Mouse (Mus musculus) midbrain, embryonic 10.5 days (tissue): ENCODE measurements at regions not wholly inside any gene's neighbourhood (a gene's known extent, or its start where the extent isn't known, plus 50 kb on each side); places are given as distances from the start of the nearest gene placed in this dataset.

Experiments
- DNase-seq: peaks from one replicate; pipeline ENCODE4 v3.0.0-alpha.2; 2017; ENCODE audit warnings: low spot score
- H3K27ac ChIP-seq: fragments of 300-500 bp; sonication (generic); replicated peaks from 2 replicates; pipeline ENCODE4 v1.5.1; 2016; ENCODE audit warnings: mild to moderate bottlenecking
- H3K27me3 ChIP-seq: fragments of 300-500 bp; sonication (generic); 2 replicates; pipeline ENCODE4 v1.6.1; 2016; ENCODE audit warnings: low read depth, mild to moderate bottlenecking; ENCODE audit not compliant: poor library complexity, severe bottlenecking
- H3K36me3 ChIP-seq: fragments of 300-500 bp; sonication (generic); 2 replicates; pipeline ENCODE4 v1.6.1; 2016; ENCODE audit warnings: mild to moderate bottlenecking, moderate library complexity
- H3K4me1 ChIP-seq: fragments of 300-500 bp; sonication (generic); 2 replicates; pipeline ENCODE4 v1.6.1; 2016
- H3K4me3 ChIP-seq: fragments of 300-500 bp; sonication (generic); 2 replicates; pipeline ENCODE4 v1.5.1; 2016; ENCODE audit warnings: mild to moderate bottlenecking, moderate library complexity
- H3K9me3 ChIP-seq: fragments of 300-500 bp; sonication (generic); replicated peaks from 2 replicates; pipeline ENCODE4 v1.6.1; 2016; ENCODE audit warnings: mild to moderate bottlenecking
- WGBS: fragments of 180-500 bp; shearing (Covaris S2); methylation state at CpG from one replicate; pipeline ENCODE4 v1.1.7; 2016; 5-methylcytosine and 5-hydroxymethylcytosine counted together

- Histone ChIP-seq H3K4me3 (no peak overlapping the region), H3K27ac (no peak overlapping the region), H3K27me3 (peaks cover 9% of the 10 kb centered on the region), H3K4me1 (peaks cover 6% of the 10 kb centered on the region), H3K36me3 (no peaks in the 10 kb centered on the region), H3K9me3 (no peaks in the 10 kb centered on the region)
- DNase-seq: no peak
- WGBS: 59% methylated on average over 8 of the region's 8 CpGs
Measured at GRCm38 (mm10) chr7:69827251-69827650, 539.3 kb downstream of the Nr2f2 start.

GRCm38 (mm10) chr7:69820570-69820969 lies 546.0 kb downstream of the Nr2f2 start:
- no peaks in the 10 kb centered on the region for H3K9me3 ChIP-seq
- DNase-seq: no peak
- no peak overlapping the region for H3K27ac ChIP-seq
- no peak overlapping the region for H3K4me3 ChIP-seq
- H3K36me3 ChIP-seq: no peaks in the 10 kb centered on the region
- WGBS: 85% methylated on average over 2 of the region's 2 CpGs
- peaks cover 16% of the 10 kb centered on the region for H3K27me3 ChIP-seq
- H3K4me1 ChIP-seq: no peaks in the 10 kb centered on the region

DNA sequence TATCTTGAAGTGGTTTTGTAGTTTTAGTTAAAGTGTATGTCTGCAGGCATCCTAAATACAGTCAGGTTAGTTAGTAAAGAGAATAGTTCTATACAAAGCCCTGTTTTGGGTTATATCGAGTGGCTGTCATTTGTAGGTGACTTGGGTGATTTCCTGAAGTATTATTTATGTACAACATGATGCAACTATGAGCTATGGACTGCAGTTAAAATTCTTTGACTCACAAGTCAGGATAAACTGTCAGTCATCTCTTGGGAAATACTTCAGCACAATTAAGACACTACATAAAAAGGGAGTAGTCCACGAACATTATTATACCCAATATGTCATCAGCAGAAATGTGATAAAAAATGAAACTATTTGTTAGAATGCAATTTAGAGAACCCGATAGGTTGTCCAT lies 554.2 kb downstream of the Nr2f2 start:
- H3K9me3 ChIP-seq: no peaks in the 10 kb centered on the region
- DNase-seq: no peak
- H3K4me1 ChIP-seq: peaks cover 27% of the 10 kb centered on the region
- 80% methylated on average over 3 of the region's 3 CpGs for WGBS
- H3K27me3 ChIP-seq: peaks cover 40% of the 10 kb centered on the region
- no peak overlapping the region for H3K4me3 ChIP-seq
- H3K36me3 ChIP-seq: no peaks in the 10 kb centered on the region
- no peak overlapping the region for H3K27ac ChIP-seq

- Histone ChIP-seq H3K36me3 (no peaks in the 10 kb centered on the region), H3K9me3 (no peaks in the 10 kb centered on the region), H3K4me1 (peaks cover 31% of the 10 kb centered on the region), H3K27ac (no peak overlapping the region), H3K27me3 (peaks cover 37% of the 10 kb centered on the region), H3K4me3 (no peak overlapping the region)
- 31% methylated on average over 5 of the region's 5 CpGs for WGBS
- no peak for DNase-seq
Measured at GRCm38 (mm10) chr7:69810873-69811272, 555.7 kb downstream of the Nr2f2 start.

- H3K27me3 ChIP-seq: peaks cover 17% of the 10 kb centered on the region
- 71% methylated on average over 8 of the region's 8 CpGs for WGBS
- H3K9me3 ChIP-seq: no peaks in the 10 kb centered on the region
- H3K4me3 ChIP-seq: no peak overlapping the region
- H3K4me1 ChIP-seq: peaks cover 25% of the 10 kb centered on the region
- H3K27ac ChIP-seq: 0 out of 2 replicates have a peak overlapping the region, but pooled peaks have one; percentile 55
- H3K36me3 ChIP-seq: no peaks in the 10 kb centered on the region
- DNase-seq: no peak
Measured at GRCm38 (mm10) chr7:69807220-69807619, 559.3 kb downstream of the Nr2f2 start.

DNA sequence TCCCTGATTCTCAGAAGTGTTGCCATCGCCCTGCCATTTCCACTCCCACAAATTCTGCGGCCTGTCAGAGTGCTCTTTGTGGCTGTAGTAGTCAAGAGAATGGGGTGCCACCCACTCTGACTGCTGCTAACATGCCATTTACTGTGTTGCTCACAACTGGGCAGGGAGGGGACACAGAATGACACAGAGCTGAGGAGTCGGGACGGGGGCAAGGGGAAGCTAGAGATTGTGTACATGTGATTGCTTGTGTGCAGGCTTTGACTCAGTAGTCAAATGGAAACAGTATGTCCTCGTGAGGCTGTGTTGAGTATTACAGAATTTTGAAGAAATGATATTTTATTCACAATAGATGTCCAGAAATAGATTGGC lies 595.6 kb downstream of the Nr2f2 start:
- Histone ChIP-seq H3K36me3 (no peaks in the 10 kb centered on the region), H3K4me3 (no peak overlapping the region), H3K27me3 (peaks cover 99% of the 10 kb centered on the region), H3K9me3 (no peaks in the 10 kb centered on the region), H3K4me1 (peaks cover 15% of the 10 kb centered on the region), H3K27ac (no peak overlapping the region)
- peak; percentile 22 for DNase-seq
- 74% methylated on average over 5 of the region's 5 CpGs for WGBS

DNA sequence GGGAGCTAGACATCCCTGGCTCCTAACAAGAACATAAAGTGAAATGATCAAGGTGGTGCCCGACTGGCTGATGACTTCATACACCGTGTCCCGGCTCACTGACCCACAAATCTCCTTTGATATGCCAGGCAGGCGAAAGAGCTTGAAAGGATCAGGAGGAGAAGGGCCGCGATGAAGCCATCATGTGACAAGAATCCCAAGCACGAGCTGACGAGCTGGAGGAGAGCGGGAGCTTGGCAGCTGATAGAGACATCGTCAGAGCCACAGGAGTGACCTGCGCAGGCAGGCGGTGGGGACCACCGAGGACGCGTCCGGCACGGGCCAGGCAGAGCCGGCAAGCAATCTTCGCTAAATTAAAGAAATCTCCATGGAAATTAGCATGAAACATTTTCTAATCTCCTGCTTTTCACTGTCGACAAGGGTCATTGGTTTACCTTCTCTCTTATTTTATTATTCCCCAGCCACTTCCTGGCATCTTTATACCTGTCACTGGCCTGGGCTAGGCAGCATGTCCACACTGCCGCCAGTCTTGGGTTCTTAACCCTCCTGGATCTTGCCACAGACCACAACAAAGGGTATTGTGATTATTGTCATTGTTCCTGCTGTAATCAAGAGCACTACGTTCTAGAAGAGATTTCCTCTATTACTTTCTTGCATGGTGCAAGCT lies 596.1 kb downstream of the Nr2f2 start:
- peak overlapping the region; percentile 26; the same call in 1 of the 2 replicates for H3K4me3 ChIP-seq
- H3K9me3 ChIP-seq: no peaks in the 10 kb centered on the region
- peak; percentile 77 for DNase-seq
- no peaks in the 10 kb centered on the region for H3K36me3 ChIP-seq
- 39% methylated on average over 22 of the region's 22 CpGs for WGBS
- peaks cover 15% of the 10 kb centered on the region for H3K4me1 ChIP-seq
- peaks cover 99% of the 10 kb centered on the region for H3K27me3 ChIP-seq
- H3K27ac ChIP-seq: no peak overlapping the region

GRCm38 (mm10) chr7:69766451-69766850 lies 600.1 kb downstream of the Nr2f2 start:
- H3K4me1 ChIP-seq: peaks cover 15% of the 10 kb centered on the region
- H3K4me3 ChIP-seq: no peak overlapping the region
- no peaks in the 10 kb centered on the region for H3K9me3 ChIP-seq
- no peak overlapping the region for H3K27ac ChIP-seq
- peaks cover 82% of the 10 kb centered on the region for H3K27me3 ChIP-seq
- 69% methylated on average over 4 of the region's 4 CpGs for WGBS
- DNase-seq: no peak
- no peaks in the 10 kb centered on the region for H3K36me3 ChIP-seq

DNA sequence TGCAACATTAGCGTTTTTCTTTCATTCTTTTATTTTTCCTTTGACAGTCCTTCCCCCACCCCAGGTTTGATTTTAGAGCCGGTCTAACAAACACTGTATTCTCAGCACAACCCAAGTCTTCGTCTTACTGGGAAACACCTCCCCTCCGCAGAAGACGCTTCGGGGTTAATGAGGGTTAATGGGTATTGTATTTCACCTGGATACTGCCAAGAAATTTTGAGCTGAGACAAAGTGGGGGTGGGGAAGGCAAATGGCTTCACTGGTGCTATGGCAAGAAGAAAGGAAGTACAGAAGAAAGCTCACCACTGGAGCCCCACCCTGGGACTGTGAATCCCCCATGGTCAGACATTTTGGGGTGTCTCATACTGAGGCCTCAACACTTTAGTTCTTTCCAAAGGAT lies 626.0 kb downstream of the Nr2f2 start:
- Histone ChIP-seq H3K4me3 (no peak overlapping the region), H3K9me3 (no peaks in the 10 kb centered on the region), H3K36me3 (no peaks in the 10 kb centered on the region), H3K4me1 (no peaks in the 10 kb centered on the region), H3K27me3 (no peaks in the 10 kb centered on the region), H3K27ac (no peak overlapping the region)
- no peak for DNase-seq
- 77% methylated on average over 6 of the region's 6 CpGs for WGBS

- DNase-seq: no peak
- Histone ChIP-seq H3K27me3 (no peaks in the 10 kb centered on the region), H3K36me3 (no peaks in the 10 kb centered on the region), H3K9me3 (no peaks in the 10 kb centered on the region), H3K4me3 (no peak overlapping the region), H3K27ac (no peak overlapping the region), H3K4me1 (no peaks in the 10 kb centered on the region)
- WGBS: 86% methylated on average over 7 of the region's 7 CpGs
Measured at GRCm38 (mm10) chr7:69738998-69739397, 627.5 kb downstream of the Nr2f2 start.

GRCm38 (mm10) chr7:69715081-69715480 lies 651.5 kb downstream of the Nr2f2 start:
- Histone ChIP-seq H3K9me3 (no peaks in the 10 kb centered on the region), H3K27ac (no peak overlapping the region), H3K36me3 (no peaks in the 10 kb centered on the region), H3K4me1 (no peaks in the 10 kb centered on the region), H3K27me3 (no peaks in the 10 kb centered on the region), H3K4me3 (no peak overlapping the region)
- no peak for DNase-seq
- WGBS: 93% methylated on average over 5 of the region's 5 CpGs

GRCm38 (mm10) chr7:69670211-69670610 lies 696.3 kb downstream of the Nr2f2 start:
- H3K27ac ChIP-seq: no peak overlapping the region
- H3K36me3 ChIP-seq: no peaks in the 10 kb centered on the region
- H3K27me3 ChIP-seq: no peaks in the 10 kb centered on the region
- no peak for DNase-seq
- no peaks in the 10 kb centered on the region for H3K4me1 ChIP-seq
- H3K4me3 ChIP-seq: no peak overlapping the region
- WGBS: 85% methylated on average over 1 of the region's 1 CpGs
- H3K9me3 ChIP-seq: no peaks in the 10 kb centered on the region

DNA sequence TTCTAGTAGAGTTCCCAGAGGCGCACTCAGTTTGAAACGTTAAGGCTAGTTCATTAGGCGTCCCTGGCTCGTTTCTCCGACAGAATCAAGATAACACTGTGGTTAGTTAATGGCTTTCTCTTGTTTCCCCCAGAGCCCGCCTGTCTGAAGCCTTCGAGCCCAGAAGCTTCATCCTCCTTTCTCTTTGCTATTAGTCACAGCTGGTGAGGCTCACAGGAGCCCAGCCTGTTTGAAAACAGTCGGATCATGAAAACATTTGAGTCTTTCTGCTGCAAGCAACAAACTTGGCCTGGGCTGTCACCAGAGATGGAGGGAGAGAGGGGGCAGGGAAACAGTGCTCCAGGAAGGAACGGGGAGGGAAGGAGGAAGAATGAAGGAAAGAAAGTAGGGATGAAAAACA lies 711.0 kb downstream of the Nr2f2 start:
- H3K27ac ChIP-seq: no peak overlapping the region
- no peak for DNase-seq
- WGBS: 17% methylated on average over 9 of the region's 9 CpGs
- no peaks in the 10 kb centered on the region for H3K9me3 ChIP-seq
- 0 out of 2 replicates have a peak, but pooled peaks cover 6% of the 10 kb centered on the region for H3K4me1 ChIP-seq
- no peaks in the 10 kb centered on the region for H3K36me3 ChIP-seq
- H3K27me3 ChIP-seq: no peaks in the 10 kb centered on the region
- no peak overlapping the region for H3K4me3 ChIP-seq

GRCm38 (mm10) chr7:69645449-69645848 lies 721.1 kb downstream of the Nr2f2 start:
- peaks cover 36% of the 10 kb centered on the region for H3K27me3 ChIP-seq
- H3K4me3 ChIP-seq: no peak overlapping the region
- peaks cover 18% of the 10 kb centered on the region for H3K4me1 ChIP-seq
- no peaks in the 10 kb centered on the region for H3K36me3 ChIP-seq
- DNase-seq: peak; percentile 27
- H3K9me3 ChIP-seq: no peaks in the 10 kb centered on the region
- H3K27ac ChIP-seq: no peak overlapping the region
- 35% methylated on average over 6 of the region's 6 CpGs for WGBS
